9 mouse cellular contexts compared by ENCODE assay signal in the genomic region with DNA sequence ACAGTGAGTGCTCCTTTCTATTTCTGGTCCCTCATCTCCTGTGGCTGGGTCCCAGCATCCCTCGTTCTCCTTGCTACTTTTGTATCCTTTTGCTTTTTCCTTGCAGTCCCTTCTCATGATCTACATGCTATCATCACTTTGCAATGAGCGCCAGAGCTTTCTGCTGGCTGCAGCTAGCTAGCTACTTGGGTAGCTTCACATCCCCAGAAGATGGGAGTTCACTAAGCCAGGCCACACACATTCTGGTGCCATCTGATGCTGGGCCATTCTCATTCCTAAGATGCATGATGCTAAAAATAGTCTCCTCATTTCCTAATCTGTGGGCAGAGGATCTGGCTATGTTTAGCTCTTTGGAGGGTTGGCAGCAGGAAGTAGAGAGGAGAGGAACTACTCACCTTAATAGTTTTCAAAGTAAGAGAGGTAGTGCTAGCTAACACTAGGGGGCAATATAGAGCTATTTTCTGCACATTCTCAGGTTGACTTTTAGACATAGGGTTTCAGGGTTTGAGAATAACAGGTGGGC. TPM values are rescaled to one million over a fixed set of nuclear protein-coding genes. Genes with fewer than 3 reads are reported as not detected.
A peak's percentile ranks its signal among the peaks of the same experiment; 100 is the strongest.
DNase-seq lines count a peak whose midpoint lies in the region; ATAC-seq and TF ChIP-seq lines count a peak whose summit lies in the region.
"Had no signal": no experiment of that assay in that cellular context is flagged by ENCODE, and none has a peak within 500 bp of the region (broad histone marks: within the 10 kb centered on the region; RNA-seq: fewer than 3 reads in every experiment).

No protein-coding gene starts in this region.

- TF ChIP-seq CTCF in embryonic fibroblast, embryonic 13.5 days (IDR thresholded peaks at IDR 0.05; ENCODE audit: borderline replicate concordance, insufficient read depth, low read length): no peak

- H3K4me1 ChIP-seq in embryonic fibroblast, embryonic 13.5 days (ENCODE audit: control insufficient read depth, insufficient read depth, low read length): peaks cover 10% of the 10 kb centered on the region
- peaks cover 20% of the 10 kb centered on the region for H3K4me1 ChIP-seq in hindbrain, embryonic 10.5 days (replicated peaks)
- H3K4me1 ChIP-seq in neural tube, embryonic 12.5 days: peaks cover 7% of the 10 kb centered on the region; the same call in 1 of the 2 replicates

- ATAC-seq in neural tube, embryonic 12.5 days (ENCODE audit: low FRiP score, low read depth): no peak
- no peak for ATAC-seq in inflammation-experienced regulatory T-cells, adult 6 months

- H3K9ac ChIP-seq in neural tube, embryonic 12.5 days: no peak overlapping the region

- intact Hi-C loops in heart, postnatal 25 days (cut with DNase I): loop anchor here (10.0 kb wide), 1 partner anchor 446 kb away; no protein-coding TSS in a partner anchor
- intact Hi-C loops in left cerebral cortex, postnatal 36 days (cut with DNase I): loop anchor here (5.0 to 10.0 kb wide), 6 partner anchors 77 to 888 kb away; partner anchors contain the start of genes Glrb and Gria2

- 68% methylated on average over 2 of the region's 2 CpGs for WGBS in hindbrain, embryonic 10.5 days
- WGBS in neural tube, embryonic 12.5 days: 55% methylated on average over 2 of the region's 2 CpGs

- H3K36me3 ChIP-seq in hindbrain, embryonic 10.5 days: no peaks in the 10 kb centered on the region
- no peaks in the 10 kb centered on the region for H3K36me3 ChIP-seq in neural tube, embryonic 12.5 days

- peaks cover 9% of the 10 kb centered on the region; the same call in 1 of the 2 replicates for H3K27me3 ChIP-seq in hindbrain, embryonic 10.5 days (ENCODE audit: insufficient read depth, poor library complexity, severe bottlenecking)
- H3K27me3 ChIP-seq in neural tube, embryonic 12.5 days (replicated peaks): no peaks in the 10 kb centered on the region

- peak overlapping the region; percentile 41 for H3K27ac ChIP-seq in embryonic fibroblast, embryonic 13.5 days (ENCODE audit: insufficient read depth, low read length)
- peak overlapping the region; percentile 8; the same call in 1 of the 2 replicates for H3K27ac ChIP-seq in hindbrain, embryonic 10.5 days
- no peak overlapping the region for H3K27ac ChIP-seq in neural tube, embryonic 12.5 days
- H3K27ac ChIP-seq: macrophage had no signal

- DNase-seq in heart, adult 11 months: peak; percentile 90
- DNase-seq in heart, postnatal 25 days (ENCODE audit: low spot score): no peak
- peak; percentile 31 for DNase-seq in MN1 (ENCODE audit: low spot score)
- DNase-seq in hindbrain, embryonic 10.5 days (ENCODE audit: low spot score): no peak
- peak; percentile 41 to 45 for DNase-seq in left cerebral cortex, postnatal 36 days (ENCODE audit: low spot score in 2 of 2)

- peak overlapping the region; percentile 50 for H3K4me3 ChIP-seq in embryonic fibroblast, embryonic 13.5 days (ENCODE audit: insufficient read depth, low read length)
- peak overlapping the region; percentile 29; the same call in 1 of the 2 replicates for H3K4me3 ChIP-seq in hindbrain, embryonic 10.5 days
- H3K4me3 ChIP-seq in neural tube, embryonic 12.5 days: no peak overlapping the region

- no peak; the same call in 1 of the 2 replicates for TF ChIP-seq POLR2A in embryonic fibroblast, embryonic 13.5 days (IDR thresholded peaks at IDR 0.05; ENCODE audit: low read depth, low read length)

- H3K4me2 ChIP-seq in neural tube, embryonic 12.5 days (replicated peaks): peak overlapping the region; percentile 87

- H3K9me3 ChIP-seq in hindbrain, embryonic 10.5 days: no peaks in the 10 kb centered on the region
- H3K9me3 ChIP-seq in neural tube, embryonic 12.5 days: no peaks in the 10 kb centered on the region

RNA-seq across cellular contexts. Expression of gene Pdgfc, which starts 3.0 kb away (rescaled TPM):
- 1 to 10 TPM; 2.5 to 3.2 TPM for total RNA-seq in heart, postnatal 25 days (2021)
- 68.1 and 72.5 TPM in 2 replicates for polyA plus RNA-seq in embryonic fibroblast, embryonic 13.5 days (2011; ENCODE audit: insufficient read length, low read depth, missing spikeins)
- 12.8 and 14.1 TPM in 2 replicates for polyA plus RNA-seq in hindbrain, embryonic 10.5 days (2016; fragmentation: Nextera tagmentation; extraction: Ambion mirVana)
- total RNA-seq in left cerebral cortex, postnatal 36 days (2021): 1 to 10 TPM; 7.3 to 9.6 TPM
- 10.4 and 10.5 TPM in 2 replicates for polyA plus RNA-seq in neural tube, embryonic 12.5 days (2016; fragmentation: Nextera tagmentation; extraction: Ambion mirVana)
- polyA plus RNA-seq in inflammation-experienced regulatory T-cells, adult 6 months (2017; shearing (Covaris generic)): not detected

Comparison
In these comparisons a context has a peak if more than half of its experiments do, and no peak if none do; other contexts are left out.
1. DNase-seq: peak in heart, adult 11 months (single experiment), MN1 (single experiment) and left cerebral cortex, postnatal 36 days (2 of 2); none in heart, postnatal 25 days (single experiment) and hindbrain, embryonic 10.5 days (single experiment).
2. RNA of gene Pdgfc, which starts 3.0 kb away (polyA plus RNA-seq): 68.1 to 72.5 TPM in embryonic fibroblast, embryonic 13.5 days, 12.8 to 14.1 TPM in hindbrain, embryonic 10.5 days and 10.4 to 10.5 TPM in neural tube, embryonic 12.5 days; not detected in inflammation-experienced regulatory T-cells, adult 6 months; every median in the first group is over 10 times any median in the second.